Mouse (Mus musculus): Measurements from ENCODE around the gene Cfap100.

DNA sequence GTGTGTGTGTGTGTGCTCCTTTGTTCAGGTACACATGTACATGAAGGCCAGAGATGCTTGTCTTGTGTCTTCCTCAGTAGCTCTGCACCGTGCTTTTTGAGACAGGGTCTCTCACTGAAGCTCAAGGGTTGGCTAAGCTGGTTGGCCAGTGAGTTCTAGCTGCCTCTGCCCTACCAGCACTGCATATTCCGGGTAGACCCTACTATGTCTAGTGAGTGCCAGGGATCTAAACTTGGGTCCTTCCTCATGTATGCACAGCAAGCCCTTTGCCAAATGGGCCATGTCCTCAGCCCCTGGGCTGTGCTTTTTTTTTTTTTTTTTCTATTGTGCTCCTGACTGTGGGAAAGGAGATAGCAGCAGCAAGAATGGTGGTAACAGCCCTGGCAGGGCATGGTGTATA lies 41.7 kb upstream of the Cfap100 start:
- TF ChIP-seq POLR2A (IDR thresholded peaks at IDR 0.05; ENCODE audit: borderline replicate concordance, extremely low read depth, low read depth, low read length), result no peak
- no peak for TF ChIP-seq CTCF (IDR thresholded peaks at IDR 0.05; ENCODE audit: insufficient read depth, low read length)
